Mouse (Mus musculus): Measurements from ENCODE around the gene Nol3.

GRCm38 (mm10) chr8:105275387-105275786, 553 bp upstream of the Nol3 start:
- TF ChIP-seq CTCF (IDR thresholded peaks at IDR 0.05; ENCODE audit: low read depth, low read length) (no peak), POLR2A (IDR thresholded peaks at IDR 0.05; ENCODE audit: insufficient read depth, low read length) (no peak), EP300 (IDR thresholded peaks at IDR 0.05; ENCODE audit: insufficient read depth, low read depth, low read length) (no peak)

All from ES-Bruce4 (cell line).